Mouse (Mus musculus): ENCODE data around the gene Prkag3. TPM values are rescaled to one million over a fixed set of nuclear protein-coding genes. Genes with fewer than 3 reads are reported as not detected.

Gene Prkag3
- total RNA-seq, 2 experiments from 2014 or later = not detected

DNA sequence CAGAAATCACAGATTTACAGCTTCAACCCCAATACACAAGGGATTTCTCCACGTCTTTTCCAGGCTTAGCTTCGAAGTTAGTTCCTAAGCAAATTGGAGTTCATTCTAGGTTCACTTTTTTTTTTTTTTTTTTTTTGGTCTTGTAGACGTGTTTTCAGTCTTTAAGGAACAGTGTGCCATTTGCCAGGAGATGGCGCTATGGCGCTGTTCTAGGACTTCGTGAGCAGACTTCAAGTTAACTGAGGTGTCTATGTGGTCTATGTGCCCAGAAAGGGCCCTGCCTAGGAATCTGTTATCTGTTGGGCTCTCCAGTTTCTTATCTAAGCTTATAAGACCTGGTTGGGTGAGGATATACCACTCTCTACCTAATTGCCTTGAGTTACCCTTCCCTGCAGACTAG, 14.1 kb upstream of the Prkag3 start:
- DNase-seq (ENCODE audit: low spot score in 2 of 2) = peak; percentile 71 to 74

DNA sequence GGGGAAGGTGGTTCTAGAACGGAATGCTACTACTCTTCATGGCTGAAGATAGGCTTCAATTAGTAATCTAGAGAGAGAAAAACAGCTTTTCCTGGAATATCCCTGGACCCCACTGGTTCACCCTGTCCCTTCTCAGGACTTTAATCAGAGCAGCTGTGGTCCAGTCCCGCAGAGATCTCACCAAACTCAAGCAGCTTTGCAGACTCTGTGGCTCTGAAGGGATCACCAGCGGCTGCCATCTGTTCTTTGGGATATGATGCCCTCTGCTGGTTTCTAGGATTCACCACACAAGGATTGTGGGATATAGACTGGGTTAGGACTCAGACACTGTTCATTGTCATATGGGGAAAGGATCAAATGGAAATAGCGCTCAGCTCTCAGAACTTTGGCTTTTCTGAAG, 10.8 kb upstream of the Prkag3 start:
- DNase-seq (ENCODE audit: low spot score in 2 of 2) = peak; percentile 41 to 63

DNA sequence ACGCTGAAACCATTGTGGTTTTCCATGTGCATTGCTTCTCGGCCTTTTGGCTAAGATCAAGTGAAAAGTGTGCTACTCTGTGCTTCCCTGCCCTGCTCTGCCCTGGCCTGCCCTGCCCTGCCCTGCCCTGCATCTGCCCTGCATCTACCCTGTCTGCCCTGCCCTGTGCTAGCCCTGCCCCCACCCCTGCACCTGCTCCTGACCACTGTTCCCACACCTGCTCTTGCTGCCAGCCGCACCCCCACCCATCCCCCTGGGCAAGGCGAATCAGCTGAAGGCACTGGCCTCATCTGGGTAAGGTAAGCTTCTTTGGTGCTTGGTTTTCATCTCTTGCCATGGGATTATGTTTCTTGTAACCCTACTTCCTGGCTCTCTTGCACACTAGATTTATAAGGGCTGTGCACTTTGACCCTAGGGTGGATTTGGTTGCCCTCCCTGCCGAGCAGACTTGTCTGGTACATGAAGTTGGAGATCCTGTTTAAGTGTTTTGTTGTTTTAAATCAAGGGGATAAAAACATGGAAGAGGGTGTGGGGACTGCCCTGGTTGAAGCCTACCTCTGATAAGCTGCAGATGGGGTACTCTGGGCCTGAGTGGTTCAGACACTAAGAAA, 5.3 kb upstream of the Prkag3 start:
- DNase-seq (ENCODE audit: low spot score in 2 of 2) = no peak

DNA sequence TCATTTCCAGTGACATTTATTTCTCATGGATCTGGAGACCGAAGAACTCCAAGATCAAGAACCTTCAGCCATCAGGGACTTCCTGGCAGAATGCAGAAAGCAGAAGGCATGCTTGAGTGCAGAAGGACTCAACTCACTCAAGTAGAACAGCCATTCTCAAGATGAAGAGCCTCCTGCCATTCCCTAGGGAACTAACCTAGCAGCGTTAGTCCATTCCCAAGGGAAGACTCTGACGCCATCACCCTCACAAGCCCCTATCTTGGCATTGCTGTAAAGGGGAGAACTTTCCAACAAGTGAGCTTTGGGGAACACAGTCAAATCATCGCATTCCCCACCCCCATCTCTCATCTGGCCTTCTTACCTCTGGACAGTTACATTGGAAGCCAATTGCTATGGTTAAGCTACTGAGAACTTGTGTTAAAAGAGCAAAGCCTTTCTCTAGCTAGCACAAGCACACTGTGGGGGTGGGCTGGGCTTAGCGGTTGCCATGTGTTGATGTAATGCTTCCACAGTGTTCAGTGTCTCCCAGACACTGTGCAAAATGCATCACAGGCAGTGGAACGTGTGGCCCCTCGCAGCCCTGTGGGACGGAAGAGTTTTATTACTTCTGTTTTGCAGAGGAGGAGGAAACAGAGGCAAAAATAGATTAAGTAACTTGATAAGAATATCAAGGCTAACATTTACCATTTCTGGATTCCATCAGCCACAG, 4.4 kb upstream of the Prkag3 start:
- DNase-seq (ENCODE audit: low spot score in 2 of 2) = no peak

DNA sequence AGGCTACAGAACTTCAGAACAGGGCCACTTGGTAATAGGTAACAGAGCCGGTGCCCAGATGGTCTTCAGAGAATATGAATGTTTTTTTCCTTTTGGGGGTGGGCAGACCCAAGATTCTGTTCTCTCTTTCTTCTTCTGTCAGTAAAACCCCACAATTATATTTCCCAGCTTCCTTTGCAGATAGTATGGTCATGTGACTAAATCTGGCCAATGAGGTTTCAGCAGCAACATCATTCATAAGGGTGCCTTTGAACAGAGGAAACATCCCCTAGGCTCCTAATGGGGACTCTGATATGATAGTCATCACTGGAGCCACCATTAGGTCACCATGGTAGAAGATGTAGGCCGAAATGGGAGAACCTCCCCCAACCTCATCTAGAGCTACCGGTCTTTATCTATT, 3.8 kb upstream of the Prkag3 start:
- DNase-seq (ENCODE audit: low spot score in 2 of 2) = no peak

DNA sequence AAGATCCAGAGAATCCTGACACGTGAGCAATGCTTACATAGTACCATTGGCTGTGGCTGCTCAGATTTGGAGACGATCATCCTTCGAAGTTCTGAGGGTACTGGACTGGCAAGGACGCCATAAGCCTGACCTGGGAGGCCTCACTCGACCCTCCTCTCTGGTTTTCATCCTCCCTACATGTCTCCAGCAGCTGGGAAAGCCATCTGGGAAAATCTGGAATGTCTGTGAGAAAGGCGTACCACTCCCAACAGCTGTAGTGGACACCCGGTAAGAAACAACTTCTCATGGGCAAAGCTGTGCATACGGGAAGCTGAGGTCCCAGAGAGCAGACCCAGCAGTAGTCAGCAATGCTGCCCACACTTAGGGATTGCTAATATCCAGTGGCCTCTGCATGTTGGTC, 3.1 kb upstream of the Prkag3 start:
- no peak for DNase-seq (ENCODE audit: low spot score in 2 of 2)

DNA sequence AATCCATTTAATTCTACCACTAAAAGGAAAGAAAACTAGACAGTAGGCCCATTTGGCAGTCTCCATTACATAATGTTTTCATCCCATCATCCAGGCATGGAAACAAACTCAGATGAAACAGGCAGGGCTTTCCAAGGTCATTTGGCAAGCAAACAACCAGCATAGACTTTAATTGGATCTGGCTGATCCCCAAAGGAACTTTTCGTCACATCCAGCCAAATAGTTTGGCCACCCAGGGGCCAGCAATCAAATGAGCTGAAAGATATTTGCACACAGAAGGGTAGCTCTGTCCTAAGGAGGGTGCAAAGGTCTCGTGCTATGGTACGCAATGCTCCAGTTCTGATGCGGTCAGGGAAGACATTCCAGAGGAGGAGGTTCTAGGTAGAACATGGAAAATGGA, 1.7 kb upstream of the Prkag3 start:
- no peak for DNase-seq (ENCODE audit: low spot score in 2 of 2)

DNA sequence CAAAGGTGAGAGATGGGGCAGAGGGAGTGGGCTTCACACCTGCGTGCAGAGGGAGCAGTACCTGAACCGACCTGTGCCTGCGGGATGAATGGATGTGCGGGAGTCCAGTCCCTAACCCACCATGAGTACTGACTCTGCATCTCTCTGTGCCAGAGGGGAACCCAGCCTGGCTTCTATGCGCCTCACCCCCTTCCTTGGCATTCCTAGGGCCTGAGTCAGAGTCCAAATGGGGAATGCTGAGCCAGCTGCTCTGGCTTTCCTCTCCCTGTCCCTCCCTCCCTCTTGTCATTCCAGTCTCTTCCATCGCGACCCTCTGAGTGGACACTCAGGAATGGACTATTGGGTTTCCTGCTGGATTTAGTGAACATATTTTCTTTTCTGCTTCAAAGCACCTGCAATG, 280 bp upstream of the Prkag3 start:
- no peak for DNase-seq (ENCODE audit: low spot score in 2 of 2)

DNA sequence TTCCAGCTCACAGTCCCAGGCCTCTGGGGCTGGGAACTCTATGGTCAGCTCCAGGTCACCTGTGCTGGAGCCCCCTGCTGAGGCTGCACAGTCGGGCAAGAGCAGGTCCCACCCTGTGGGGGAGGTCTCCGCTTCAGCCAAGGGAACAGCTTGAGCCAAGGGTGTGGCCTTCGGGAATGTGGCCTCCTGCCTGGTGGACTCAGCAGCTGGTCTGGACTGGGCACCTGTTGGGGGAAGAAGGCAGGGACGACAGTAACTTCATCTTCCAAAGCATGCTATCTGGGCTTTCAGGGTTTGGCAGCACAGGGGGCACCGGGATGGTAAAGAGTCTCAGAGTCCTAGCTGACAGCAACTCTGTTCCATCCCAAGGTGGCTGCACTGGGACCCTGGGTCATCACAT, 1.7 kb downstream of the Prkag3 start:
- DNase-seq (ENCODE audit: low spot score in 2 of 2) = no peak

DNA sequence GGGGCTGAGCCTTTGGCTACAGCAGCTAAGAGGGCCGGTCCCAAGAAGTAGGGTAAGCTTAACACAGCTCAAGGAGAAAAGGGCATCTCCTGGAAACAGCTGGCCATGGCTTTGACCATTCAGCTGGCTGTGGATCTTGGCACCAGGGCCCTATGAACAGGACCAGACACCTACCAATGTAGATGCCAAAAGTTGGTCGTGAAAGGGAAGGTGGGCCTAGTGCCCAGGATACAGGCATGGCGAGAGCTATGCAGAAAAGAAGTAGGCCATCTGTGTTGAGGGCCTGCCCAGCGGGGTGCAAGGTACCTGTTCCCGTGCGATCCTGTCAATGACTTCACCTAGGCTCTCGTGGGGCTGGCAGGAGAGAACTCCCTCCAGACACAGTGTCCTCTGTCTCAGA, 8.2 kb downstream of the Prkag3 start:
- DNase-seq (ENCODE audit: low spot score in 2 of 2) = no peak

DNA sequence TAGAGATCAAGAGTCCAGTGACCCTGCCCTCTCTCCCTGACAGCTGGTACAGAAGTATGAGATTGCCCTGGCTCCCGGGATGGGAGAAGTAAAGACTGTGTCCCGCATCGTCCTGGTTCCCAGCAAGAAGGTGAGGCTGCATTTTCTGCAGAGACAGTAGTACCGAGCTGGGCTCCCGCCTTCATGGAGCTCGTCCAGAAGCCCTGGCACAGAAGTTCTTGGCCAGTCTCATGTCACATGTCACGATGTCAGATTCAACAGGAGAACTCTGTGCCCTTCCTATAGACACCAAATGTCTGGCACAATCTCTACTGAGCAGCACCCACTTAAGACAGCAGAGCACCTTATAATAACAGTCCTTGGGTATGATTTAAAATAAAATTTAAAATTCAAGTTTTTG, 11.5 kb downstream of the Prkag3 start:
- DNase-seq (ENCODE audit: low spot score in 2 of 2) = no peak

DNA sequence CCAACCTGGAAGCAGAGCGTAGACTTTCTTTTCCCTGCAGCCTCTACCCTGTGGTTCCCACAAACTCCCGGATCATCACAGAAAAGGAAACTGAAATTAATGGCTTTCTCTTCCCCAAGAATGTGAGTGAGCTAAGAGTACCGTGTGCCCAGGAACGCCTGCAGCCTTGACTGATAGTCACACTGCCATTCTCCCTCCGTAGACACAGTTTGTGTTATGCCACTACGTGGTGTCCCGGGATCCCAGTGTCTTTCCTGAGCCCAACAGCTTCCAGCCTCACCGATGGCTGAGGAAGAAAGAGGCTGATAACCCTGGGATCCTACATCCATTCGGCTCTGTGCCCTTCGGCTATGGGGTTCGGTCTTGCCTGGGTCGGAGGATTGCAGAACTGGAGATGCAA, 12.0 kb downstream of the Prkag3 start:
- DNase-seq (ENCODE audit: low spot score in 2 of 2) = no peak

DNA sequence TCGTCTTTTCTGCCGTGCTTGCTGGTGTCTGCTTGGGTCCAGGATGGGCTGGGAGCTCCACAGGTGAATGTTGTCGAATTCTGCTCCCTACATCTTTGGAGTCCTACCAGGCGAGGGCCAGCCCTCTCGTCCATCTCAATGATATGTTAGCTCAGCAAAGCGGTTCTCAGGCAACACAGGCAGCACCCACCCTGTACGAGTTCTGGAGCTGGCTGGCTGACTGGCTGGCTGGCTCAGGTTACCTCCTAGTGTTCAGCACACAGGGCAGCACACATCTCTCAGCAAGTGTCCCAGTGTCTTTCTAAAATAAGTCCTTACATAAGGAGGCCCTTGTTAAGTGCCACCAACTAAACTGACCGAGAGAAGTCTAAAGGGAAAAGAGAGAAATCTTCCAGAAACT, 20.6 kb downstream of the Prkag3 start:
- no peak for DNase-seq (ENCODE audit: low spot score in 2 of 2)

DNA sequence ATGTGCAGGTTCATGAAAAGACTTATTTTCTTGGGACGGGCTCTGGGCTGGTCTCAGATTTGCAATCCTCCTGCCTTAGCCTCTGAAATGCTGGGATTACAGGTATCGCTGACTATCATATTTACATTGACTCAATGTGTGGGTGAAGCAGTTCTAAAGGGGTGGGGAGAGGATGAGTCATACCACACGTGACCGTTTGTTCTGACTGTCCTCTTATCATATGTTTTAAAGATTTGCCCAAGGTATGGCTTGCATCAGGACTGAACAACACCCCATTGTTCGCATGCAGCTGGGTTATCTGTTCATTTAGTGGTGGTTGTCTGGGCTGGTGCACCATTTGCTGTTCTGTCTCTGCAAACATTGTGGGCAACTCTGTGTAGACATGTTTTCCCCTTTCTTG, 22.3 kb downstream of the Prkag3 start:
- no peak for DNase-seq (ENCODE audit: low spot score in 2 of 2)

DNA sequence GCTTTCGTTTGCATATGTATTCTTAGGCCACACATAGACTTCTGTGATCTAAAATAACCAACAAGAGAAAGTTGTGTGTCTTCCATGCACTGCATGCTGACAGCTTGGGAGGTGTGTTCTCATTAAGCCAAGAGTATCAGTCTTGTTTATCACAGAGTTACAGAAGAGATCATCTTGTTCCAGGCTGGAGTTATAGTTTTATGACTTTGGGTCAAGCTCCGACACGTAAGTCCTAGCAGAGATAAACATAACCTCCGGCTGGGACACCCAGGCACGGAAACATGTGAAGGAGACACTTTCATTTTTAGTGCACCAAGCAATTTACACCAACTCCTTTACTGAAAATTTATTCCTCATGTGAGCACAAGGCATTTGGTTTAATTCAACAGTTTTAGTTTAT, 22.9 kb downstream of the Prkag3 start:
- DNase-seq (ENCODE audit: low spot score in 2 of 2) = no peak

DNA sequence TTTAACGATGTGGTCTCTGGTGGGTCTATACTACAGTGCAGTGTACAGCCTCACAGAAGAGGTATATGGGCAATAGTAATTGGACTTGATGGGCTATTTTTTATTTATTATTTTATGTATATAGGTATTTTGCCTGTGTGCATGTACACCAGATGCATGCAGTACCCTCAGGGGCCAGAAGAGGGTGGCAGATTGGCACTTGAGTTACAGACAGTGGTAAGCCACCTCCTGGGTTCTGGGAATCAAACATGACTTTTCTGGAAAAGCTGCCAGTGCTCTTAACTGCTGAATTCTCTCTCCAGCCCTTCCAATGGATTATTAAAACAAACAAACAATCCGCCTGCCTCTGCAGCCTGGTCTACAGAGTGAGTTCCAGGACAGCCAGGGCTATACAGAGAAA, 25.3 kb downstream of the Prkag3 start:
- DNase-seq (ENCODE audit: low spot score in 2 of 2) = peak in 1 of 2 experiments; percentile 21

DNA sequence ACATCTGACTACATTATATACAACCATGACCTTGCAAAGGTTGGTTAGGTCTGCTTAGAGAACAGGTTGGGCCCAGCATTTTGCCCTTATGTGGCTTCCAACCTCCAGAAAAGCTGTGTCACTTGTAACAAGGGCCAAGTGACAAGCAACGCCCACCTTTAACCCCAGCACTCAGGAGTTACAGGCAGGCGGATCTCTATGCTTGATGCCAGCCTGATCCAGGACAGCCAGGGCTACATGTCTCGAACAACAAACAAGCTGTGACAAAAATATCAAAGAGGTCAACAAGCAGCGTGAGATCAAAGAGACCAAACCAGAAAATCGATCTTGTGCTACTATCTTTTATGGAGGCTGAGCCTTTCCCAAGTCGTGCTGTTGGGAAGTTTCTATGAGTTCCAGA, 27.4 kb downstream of the Prkag3 start:
- DNase-seq (ENCODE audit: low spot score in 2 of 2) = no peak

DNA sequence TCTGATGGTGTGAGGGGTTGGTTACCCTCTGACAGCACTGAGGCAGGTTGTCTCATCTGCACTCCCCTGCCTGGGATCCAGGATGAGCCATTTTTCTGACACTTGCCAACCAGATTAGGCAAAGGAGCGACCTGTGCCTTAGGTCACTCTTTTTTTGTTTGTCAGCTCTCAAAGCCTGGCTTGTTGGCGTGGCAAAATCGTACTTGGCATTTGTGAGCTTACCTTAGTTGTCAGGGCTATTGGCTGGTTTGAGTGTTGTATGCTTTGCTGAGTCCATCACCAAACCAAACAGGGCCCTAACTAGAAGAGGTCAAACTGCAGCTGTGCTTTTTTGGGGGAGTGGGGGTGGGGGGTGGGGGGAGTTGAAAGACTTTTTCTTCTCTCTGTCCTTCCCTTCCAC, 29.7 kb downstream of the Prkag3 start:
- DNase-seq (ENCODE audit: low spot score in 2 of 2) = no peak

DNA sequence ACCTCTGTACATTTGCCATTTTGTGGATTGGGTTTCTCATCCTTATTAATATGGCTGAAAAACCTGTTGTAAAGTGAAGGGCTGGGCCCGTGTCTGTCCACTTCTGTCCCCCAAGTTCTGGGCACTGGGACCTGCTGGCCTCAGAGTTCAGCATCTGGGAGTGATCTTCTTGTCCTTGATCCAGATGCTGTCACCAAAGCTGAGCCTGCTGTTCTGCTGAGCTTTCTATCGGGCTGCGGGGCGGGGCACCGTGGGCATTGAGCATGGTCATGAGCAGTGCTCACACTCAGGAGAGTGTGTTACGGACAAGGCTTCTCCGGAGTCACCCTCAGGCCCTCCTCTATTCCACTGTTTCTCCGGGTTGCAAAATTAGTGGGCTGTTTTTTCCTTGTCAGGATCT, 30.9 kb downstream of the Prkag3 start:
- DNase-seq (ENCODE audit: low spot score in 2 of 2) = no peak

DNA sequence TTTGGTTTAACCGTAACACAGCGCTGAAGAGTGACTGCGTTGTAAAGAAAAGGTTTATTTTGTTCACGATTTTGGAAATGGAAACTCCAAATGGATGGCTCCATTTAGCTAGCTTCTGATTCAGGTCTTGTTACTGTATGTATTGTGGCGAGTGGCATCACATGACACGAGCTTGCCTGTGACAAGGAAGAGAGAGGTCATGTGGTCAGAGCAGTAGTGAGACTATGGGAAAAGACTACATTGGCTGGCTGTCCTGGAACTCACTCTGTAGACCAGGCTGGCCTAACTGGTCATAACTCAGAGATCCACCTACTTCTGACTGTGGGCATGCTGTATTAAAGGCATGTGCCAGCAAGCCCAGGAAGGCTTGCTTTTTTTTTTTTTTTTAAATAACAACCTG, 33.1 kb downstream of the Prkag3 start:
- no peak for DNase-seq (ENCODE audit: low spot score in 2 of 2)

DNA sequence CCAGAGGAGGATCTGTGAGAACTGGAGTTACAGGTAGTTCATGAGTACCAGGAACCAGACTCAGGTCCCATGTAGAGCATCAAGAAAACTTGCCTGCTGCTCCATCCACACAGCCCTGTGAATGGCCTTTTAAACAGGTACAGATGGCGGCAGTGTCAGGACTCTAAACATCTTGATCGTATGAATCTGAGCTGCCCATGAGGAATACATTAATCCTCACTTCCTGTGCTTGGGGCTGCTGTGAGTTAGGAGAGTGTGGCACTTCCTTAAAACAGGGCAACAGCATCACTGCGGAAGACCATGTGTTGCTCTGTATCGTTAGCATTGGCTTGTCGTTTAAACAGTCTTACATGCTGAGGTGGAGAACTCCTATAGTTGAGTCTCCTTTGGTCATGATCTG, 33.6 kb downstream of the Prkag3 start:
- DNase-seq (ENCODE audit: low spot score in 2 of 2) = no peak

DNA sequence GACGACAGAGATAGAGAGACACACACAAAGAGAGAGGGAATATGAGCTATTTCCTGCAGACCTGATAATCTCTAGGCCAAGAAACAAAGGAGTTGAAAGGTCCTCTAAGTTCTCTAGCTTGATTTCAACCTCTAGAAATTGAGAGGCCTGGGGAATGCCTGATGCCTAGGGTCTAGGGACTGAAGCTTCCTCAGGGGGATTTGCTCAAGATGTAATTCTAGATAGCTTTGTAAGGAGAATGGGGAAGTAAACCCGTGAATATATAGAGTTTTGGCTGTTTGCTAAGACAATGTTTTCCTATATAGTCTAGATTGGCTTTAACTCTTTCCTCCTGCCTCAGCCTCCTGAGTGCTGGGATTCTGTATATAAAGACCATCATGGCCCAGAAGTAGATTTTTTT, 34.1 kb downstream of the Prkag3 start:
- DNase-seq (ENCODE audit: low spot score in 2 of 2) = no peak

Measured in layer of hippocampus, postnatal 10 days (tissue).